Mouse (Mus musculus) cerebellum, adult 11 months (tissue): Measurements from ENCODE around the gene Rnf44.

ENCODE experiments used
- DNase-seq: peaks from one replicate; pipeline ENCODE4 v3.0.0; 2022

Gene Rnf44

GRCm38 (mm10) chr13:54686139-54687053 is 7.3 kb downstream of the Rnf44 start:
- DNase-seq: no peak

GRCm38 (mm10) chr13:54685174-54685573 is 8.5 kb downstream of the Rnf44 start:
- DNase-seq: no peak

- no peak for DNase-seq
Measured at GRCm38 (mm10) chr13:54684140-54684896, 9.4 kb downstream of the Rnf44 start.

GRCm38 (mm10) chr13:54683301-54683700 is 10.4 kb downstream of the Rnf44 start:
- no peak for DNase-seq

GRCm38 (mm10) chr13:54681291-54681690 is 12.4 kb downstream of the Rnf44 start:
- no peak for DNase-seq

- DNase-seq: no peak
Measured at GRCm38 (mm10) chr13:54680184-54680853, 13.4 kb downstream of the Rnf44 start.

- no peak for DNase-seq
Measured at GRCm38 (mm10) chr13:54678263-54678662, 15.4 kb downstream of the Rnf44 start.

GRCm38 (mm10) chr13:54675895-54676590 is 17.7 kb downstream of the Rnf44 start:
- no peak for DNase-seq

GRCm38 (mm10) chr13:54670491-54670890 is 23.2 kb downstream of the Rnf44 start:
- no peak for DNase-seq

GRCm38 (mm10) chr13:54665062-54665461 is 28.6 kb downstream of the Rnf44 start:
- no peak for DNase-seq

- no peak for DNase-seq
Measured at GRCm38 (mm10) chr13:54664509-54664908, 29.2 kb downstream of the Rnf44 start.

- DNase-seq: no peak
Measured at GRCm38 (mm10) chr13:54663999-54664398, 29.7 kb downstream of the Rnf44 start.

- no peak for DNase-seq
Measured at GRCm38 (mm10) chr13:54661358-54661757, 32.3 kb downstream of the Rnf44 start.

- no peak for DNase-seq
Measured at GRCm38 (mm10) chr13:54660877-54661276, 32.8 kb downstream of the Rnf44 start.

- DNase-seq: no peak
Measured at GRCm38 (mm10) chr13:54650461-54650860, 43.2 kb downstream of the Rnf44 start.

- no peak for DNase-seq
Measured at GRCm38 (mm10) chr13:54635011-54635410, 58.7 kb downstream of the Rnf44 start.

GRCm38 (mm10) chr13:54632731-54633277 is 60.9 kb downstream of the Rnf44 start:
- DNase-seq: no peak
